Mouse (Mus musculus) ES-E14 (cell line): ENCODE results near the gene Lcn5.
"Not testable (repeated sequence)": the region's sequence is repeated elsewhere in the genome, so short reads cannot be mapped to it uniquely, and the experiment has no call there.

Experiments
- CHD2 ChIP-seq: IDR thresholded peaks from 2 replicates; pipeline ENCODE4 v1.6.1; 2014; ENCODE audit warnings: mild to moderate bottlenecking, low read depth, low read length, inconsistent platforms
- HCFC1 ChIP-seq: IDR thresholded peaks from 2 replicates; pipeline ENCODE4 v1.6.1; 2012; ENCODE audit warnings: low read length, inconsistent platforms, borderline replicate concordance; ENCODE audit not compliant: insufficient read depth
- MAFK ChIP-seq: IDR thresholded peaks from 2 replicates; pipeline ENCODE4 v1.6.1; 2014; ENCODE audit warnings: mild to moderate bottlenecking, low read depth, low read length, inconsistent platforms; ENCODE audit not compliant: insufficient read depth
- ZC3H11A ChIP-seq: IDR thresholded peaks from 2 replicates; pipeline ENCODE4 v1.6.1; 2012; ENCODE audit warnings: low read depth, mild to moderate bottlenecking, inconsistent platforms, low read length, borderline replicate concordance

DNA sequence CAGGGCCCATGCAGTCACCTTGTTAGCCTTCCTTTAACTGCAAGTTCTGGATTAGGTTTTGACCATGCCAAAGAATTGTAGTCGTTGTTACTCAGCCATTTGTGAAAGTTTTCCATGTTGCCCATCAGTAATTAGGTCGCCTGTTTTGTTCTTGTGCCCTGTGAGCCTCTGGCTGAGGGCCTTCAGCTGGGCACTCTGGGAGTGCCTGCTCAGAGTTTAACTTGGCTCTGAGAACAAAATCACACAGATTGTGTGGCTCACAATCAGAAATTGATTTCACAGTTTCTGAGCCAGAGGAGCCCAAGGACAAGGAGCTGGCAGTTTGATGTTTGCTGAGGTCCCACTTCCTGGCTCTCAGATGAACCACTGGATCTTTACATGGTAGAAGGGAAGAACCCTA is 52.0 kb downstream of the Lcn5 start:
- not testable (repeated sequence) for TF ChIP-seq CHD2, MAFK, ZC3H11A, HCFC1
